ENCODE assay signal across 15 mouse cellular contexts in genomic region chr8:101950599-101950998, GRCm38 (mm10).
DNase-seq lines count a peak whose midpoint lies in the region; ATAC-seq and TF ChIP-seq lines count a peak whose summit lies in the region.
"Had no signal": no experiment of that assay in that cellular context is flagged by ENCODE, and none has a peak within 500 bp of the region (broad histone marks: within the 10 kb centered on the region; RNA-seq: fewer than 3 reads in every experiment).

No protein-coding gene starts in this region.

- H3K4me1 ChIP-seq in neural tube, embryonic 15.5 days = no peaks in the 10 kb centered on the region
- H3K4me1 ChIP-seq: forebrain, embryonic 15.5 days; hindbrain, embryonic 13.5 days; intestine, embryonic 15.5 days had no signal

- TF ChIP-seq CTCF in gastrocnemius, adult 2 months (IDR thresholded peaks at IDR 0.05) = no peak

- intact Hi-C loops in gastrocnemius, adult 2 months (cut with DNase I) = no loop called here

- no peak overlapping the region for H3K9ac ChIP-seq in neural tube, embryonic 15.5 days (replicated peaks)
- H3K9ac ChIP-seq: forebrain, embryonic 15.5 days; hindbrain, embryonic 13.5 days; intestine, embryonic 15.5 days had no signal

- no peak overlapping the region for H3K4me2 ChIP-seq in neural tube, embryonic 15.5 days
- H3K4me2 ChIP-seq: forebrain, embryonic 15.5 days; hindbrain, embryonic 13.5 days; intestine, embryonic 15.5 days had no signal

- DNase-seq in gastrocnemius, adult 2 months = peak; percentile 21
- no peak for DNase-seq in gastrocnemius, postnatal 10 days
- no peak for DNase-seq in neural tube, embryonic 10.5 days (ENCODE audit: extremely low spot score, low spot score)
- DNase-seq in heart, adult 9 months (ENCODE audit: low spot score in 2 of 2) = peak; percentile 31 to 40
- DNase-seq in heart, postnatal 4 days = peak; percentile 13
- no peak for DNase-seq in urinary bladder, postnatal 10 days (ENCODE audit: low spot score)
- DNase-seq: cerebellum, adult 11 months; cerebellum, postnatal 14 days; lung, adult 18-20 months; lung, postnatal 36 days; spleen, adult 18-20 months had no signal

- no peaks in the 10 kb centered on the region for H3K9me3 ChIP-seq in neural tube, embryonic 15.5 days (replicated peaks)
- H3K9me3 ChIP-seq: forebrain, embryonic 15.5 days; hindbrain, embryonic 13.5 days; intestine, embryonic 15.5 days had no signal

- ATAC-seq in neural tube, embryonic 15.5 days (ENCODE audit: low FRiP score) = 0 out of 2 replicates have a peak, but pooled peaks have one; percentile 65
- ATAC-seq: forebrain, embryonic 15.5 days; intestine, embryonic 15.5 days had no signal

- H3K36me3 ChIP-seq in neural tube, embryonic 15.5 days = no peaks in the 10 kb centered on the region
- H3K36me3 ChIP-seq: forebrain, embryonic 15.5 days; hindbrain, embryonic 13.5 days; intestine, embryonic 15.5 days had no signal

- no peak overlapping the region for H3K4me3 ChIP-seq in gastrocnemius, adult 2 months
- H3K4me3 ChIP-seq in neural tube, embryonic 15.5 days (replicated peaks) = no peak overlapping the region
- H3K4me3 ChIP-seq: forebrain, embryonic 15.5 days; hindbrain, embryonic 13.5 days; intestine, embryonic 15.5 days had no signal

- H3K27ac ChIP-seq in gastrocnemius, adult 2 months = no peak overlapping the region
- no peak overlapping the region for H3K27ac ChIP-seq in neural tube, embryonic 15.5 days (replicated peaks)
- H3K27ac ChIP-seq: forebrain, embryonic 15.5 days; hindbrain, embryonic 13.5 days; intestine, embryonic 15.5 days had no signal

- WGBS in neural tube, embryonic 15.5 days = 49% methylated on average over 2 of the region's 2 CpGs

- no peaks in the 10 kb centered on the region for H3K27me3 ChIP-seq in neural tube, embryonic 15.5 days (replicated peaks)
- H3K27me3 ChIP-seq: forebrain, embryonic 15.5 days; hindbrain, embryonic 13.5 days; intestine, embryonic 15.5 days had no signal

Comparison
In these comparisons a context has a peak if more than half of its experiments do, and no peak if none do; other contexts are left out.
1. DNase-seq: peak in gastrocnemius, adult 2 months (single experiment), heart, adult 9 months (2 of 2) and heart, postnatal 4 days (single experiment); none in gastrocnemius, postnatal 10 days (single experiment), neural tube, embryonic 10.5 days (single experiment) and urinary bladder, postnatal 10 days (single experiment).